ENCODE assay signal across 10 mouse cellular contexts in the genomic region with DNA sequence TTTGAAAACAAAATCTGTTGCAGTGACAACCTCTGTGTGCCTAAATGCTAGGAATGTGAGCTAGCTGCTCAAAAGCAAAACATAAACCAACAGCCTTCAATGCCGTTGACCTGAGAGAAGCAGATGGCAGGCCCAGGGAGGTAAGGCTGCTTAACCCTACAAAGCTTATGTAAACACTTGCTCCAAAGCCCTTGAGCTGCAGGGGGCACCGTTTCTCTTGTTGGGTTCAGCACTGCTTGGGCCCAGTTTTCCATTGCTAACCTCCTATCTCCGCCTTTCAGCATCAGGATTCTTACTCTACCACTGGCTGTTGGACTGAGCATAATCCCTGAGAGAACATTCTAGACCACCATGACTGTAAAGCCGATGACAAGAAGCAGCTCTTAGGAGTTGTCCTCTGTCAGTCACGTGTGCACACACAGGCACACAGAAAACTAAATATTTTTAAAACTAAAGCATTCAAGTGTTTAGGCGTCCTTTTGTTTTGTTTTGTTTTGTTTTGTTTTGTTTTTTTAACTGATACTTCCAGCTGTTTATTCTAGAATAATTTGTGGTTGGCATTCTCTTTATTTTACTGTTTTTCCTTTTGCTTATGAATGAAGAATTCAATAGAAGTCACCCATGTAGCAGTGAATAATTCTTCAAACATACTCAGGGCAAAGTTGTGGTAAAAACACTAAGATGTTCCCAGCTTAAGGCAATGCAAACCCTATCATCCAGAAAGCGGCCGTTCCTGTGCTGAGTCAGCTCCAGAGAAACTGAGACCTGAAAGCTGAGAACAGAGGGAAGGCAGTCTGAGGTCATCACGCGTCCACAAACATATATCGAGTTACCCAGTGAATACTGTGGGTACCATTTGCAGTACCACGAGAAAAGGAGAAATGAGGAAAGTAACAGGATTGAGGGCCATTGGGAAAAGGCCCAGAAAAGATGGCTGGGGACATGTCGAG. TPM values are rescaled to one million over a fixed set of nuclear protein-coding genes. Genes with fewer than 3 reads are reported as not detected.
A peak's percentile ranks its signal among the peaks of the same experiment; 100 is the strongest.
DNase-seq lines count a peak whose midpoint lies in the region; ATAC-seq lines count a peak whose summit lies in the region.
"Had no signal": no experiment of that assay in that cellular context is flagged by ENCODE, and none has a peak within 500 bp of the region (broad histone marks: within the 10 kb centered on the region; RNA-seq: fewer than 3 reads in every experiment).

No protein-coding gene starts in this region.

- WGBS in heart, embryonic 15.5 days = 53% methylated on average over 13 of the region's 13 CpGs
- 62% methylated on average over 13 of the region's 13 CpGs for WGBS in forebrain, embryonic 13.5 days

- H3K9me3 ChIP-seq in heart, embryonic 15.5 days (replicated peaks) = no peaks in the 10 kb centered on the region
- H3K9me3 ChIP-seq in forebrain, embryonic 13.5 days (replicated peaks) = no peaks in the 10 kb centered on the region
- H3K9me3 ChIP-seq: limb, embryonic 13.5 days; stomach, embryonic 15.5 days had no signal

- no peak overlapping the region for H3K27ac ChIP-seq in heart, embryonic 15.5 days
- H3K27ac ChIP-seq in forebrain, embryonic 13.5 days = no peak overlapping the region
- H3K27ac ChIP-seq: limb, embryonic 13.5 days; stomach, embryonic 15.5 days had no signal

- no peak overlapping the region for H3K4me2 ChIP-seq in heart, embryonic 15.5 days
- H3K4me2 ChIP-seq in forebrain, embryonic 13.5 days = no peak overlapping the region
- H3K4me2 ChIP-seq: limb, embryonic 13.5 days; stomach, embryonic 15.5 days had no signal

- DNase-seq in ovary, adult 18-20 months (ENCODE audit: low spot score) = peak; percentile 54
- DNase-seq in ovary, postnatal 10 days (ENCODE audit: low spot score) = no peak
- DNase-seq in brain, adult 2 months (ENCODE audit: low read depth, low spot score) = peak; percentile 82
- DNase-seq in layer of hippocampus, adult 8-10 months (ENCODE audit: low spot score in 2 of 2) = peak; percentile 58 to 73

- no peak overlapping the region for H3K4me3 ChIP-seq in heart, embryonic 15.5 days
- H3K4me3 ChIP-seq in forebrain, embryonic 13.5 days = no peak overlapping the region
- H3K4me3 ChIP-seq: limb, embryonic 13.5 days; stomach, embryonic 15.5 days had no signal

- no peaks in the 10 kb centered on the region for H3K36me3 ChIP-seq in heart, embryonic 15.5 days
- no peaks in the 10 kb centered on the region for H3K36me3 ChIP-seq in forebrain, embryonic 13.5 days (ENCODE audit: poor library complexity, severe bottlenecking)
- H3K36me3 ChIP-seq: limb, embryonic 13.5 days; stomach, embryonic 15.5 days had no signal

- H3K27me3 ChIP-seq in heart, embryonic 15.5 days = no peaks in the 10 kb centered on the region
- no peaks in the 10 kb centered on the region for H3K27me3 ChIP-seq in forebrain, embryonic 13.5 days
- H3K27me3 ChIP-seq: limb, embryonic 13.5 days; stomach, embryonic 15.5 days had no signal

- no peak overlapping the region for H3K9ac ChIP-seq in heart, embryonic 15.5 days
- no peak overlapping the region for H3K9ac ChIP-seq in forebrain, embryonic 13.5 days
- H3K9ac ChIP-seq: limb, embryonic 13.5 days; stomach, embryonic 15.5 days had no signal

- peak; percentile 31; the same call in 1 of the 2 replicates for ATAC-seq in heart, embryonic 15.5 days (replicated peaks; ENCODE audit: insufficient number of reproducible peaks, insufficient read depth, low FRiP score, low read depth)
- ATAC-seq in megakaryocyte progenitor cell, adult 5-6 weeks (replicated peaks; ENCODE audit: poor library complexity) = peak; percentile 31; the same call in 1 of the 2 replicates
- no peak for ATAC-seq in erythroblast, adult 5-6 weeks (replicated peaks; ENCODE audit: low FRiP score, poor library complexity, severe bottlenecking)
- ATAC-seq in forebrain, embryonic 13.5 days = no peak

- H3K4me1 ChIP-seq in heart, embryonic 15.5 days (replicated peaks) = peaks cover 15% of the 10 kb centered on the region
- peaks cover 19% of the 10 kb centered on the region for H3K4me1 ChIP-seq in forebrain, embryonic 13.5 days

RNA-seq across cellular contexts. Expression of a gene that starts 21.8 kb away (rescaled TPM):
- polyA plus RNA-seq in heart, embryonic 15.5 days (2015; fragmentation: Nextera tagmentation; extraction: Ambion mirVana) = 56.9 and 72.6 TPM in 2 replicates
- 10 to 100 TPM; 14.0 to 20.4 (median 17.7) TPM for total RNA-seq in layer of hippocampus, adult 8-10 months (2022)
- total RNA-seq in megakaryocyte progenitor cell, adult 5-6 weeks (2015) = 179 and 188 TPM in 2 replicates
- 95.9 and 97.2 TPM in 2 replicates for total RNA-seq in megakaryocyte progenitor cell, adult 5-6 weeks (2017)
- total RNA-seq in erythroblast, adult 5-6 weeks (2015; ENCODE audit: low replicate concordance) = 111 and 127 TPM in 2 replicates
- total RNA-seq in erythroblast, adult 5-6 weeks (2017; ENCODE audit: low replicate concordance) = 137 and 289 TPM in 2 replicates
- polyA plus RNA-seq in forebrain, embryonic 13.5 days (2015; fragmentation: Nextera tagmentation; extraction: Ambion mirVana) = 86.6 and 105 TPM in 2 replicates

RNA-seq across cellular contexts. Expression of a gene that starts 59.3 kb away (rescaled TPM):
- polyA plus RNA-seq in heart, embryonic 15.5 days (2015; fragmentation: Nextera tagmentation; extraction: Ambion mirVana) = 1,879 and 1,985 TPM in 2 replicates
- total RNA-seq in layer of hippocampus, adult 8-10 months (2022) = 1,000 to 10,000 TPM; 3,051 to 4,196 (median 3,526) TPM
- 1,115 and 1,144 TPM in 2 replicates for total RNA-seq in megakaryocyte progenitor cell, adult 5-6 weeks (2015)
- total RNA-seq in megakaryocyte progenitor cell, adult 5-6 weeks (2017) = 325 and 354 TPM in 2 replicates
- total RNA-seq in erythroblast, adult 5-6 weeks (2015; ENCODE audit: low replicate concordance) = 939 and 1,145 TPM in 2 replicates
- total RNA-seq in erythroblast, adult 5-6 weeks (2017; ENCODE audit: low replicate concordance) = 1,067 and 1,257 TPM in 2 replicates
- polyA plus RNA-seq in forebrain, embryonic 13.5 days (2015; fragmentation: Nextera tagmentation; extraction: Ambion mirVana) = 1,364 and 1,444 TPM in 2 replicates

Comparison
In these comparisons a context has a peak if more than half of its experiments do, and no peak if none do; other contexts are left out.
1. ATAC-seq: peak in heart, embryonic 15.5 days (single experiment) and megakaryocyte progenitor cell, adult 5-6 weeks (single experiment); none in erythroblast, adult 5-6 weeks (single experiment) and forebrain, embryonic 13.5 days (single experiment).
2. RNA of a gene that starts 21.8 kb away (total RNA-seq): 95.9 to 188 TPM in megakaryocyte progenitor cell, adult 5-6 weeks and 111 to 289 TPM in erythroblast, adult 5-6 weeks; 14.0 to 20.4 TPM in layer of hippocampus, adult 8-10 months; every median in the first group is over 4 times any median in the second.